Mouse (Mus musculus): ENCODE results near the gene Slc39a1. TPM values are rescaled to one million over a fixed set of nuclear protein-coding genes. Genes with fewer than 3 reads are reported as not detected.
"Not testable (repeated sequence)": the region's sequence is repeated elsewhere in the genome, so short reads cannot be mapped to it uniquely, and the experiment has no call there.

The Slc39a1 gene
- polyA plus RNA-seq, 1 experiment from 2014 or later = 63.5 TPM

DNA sequence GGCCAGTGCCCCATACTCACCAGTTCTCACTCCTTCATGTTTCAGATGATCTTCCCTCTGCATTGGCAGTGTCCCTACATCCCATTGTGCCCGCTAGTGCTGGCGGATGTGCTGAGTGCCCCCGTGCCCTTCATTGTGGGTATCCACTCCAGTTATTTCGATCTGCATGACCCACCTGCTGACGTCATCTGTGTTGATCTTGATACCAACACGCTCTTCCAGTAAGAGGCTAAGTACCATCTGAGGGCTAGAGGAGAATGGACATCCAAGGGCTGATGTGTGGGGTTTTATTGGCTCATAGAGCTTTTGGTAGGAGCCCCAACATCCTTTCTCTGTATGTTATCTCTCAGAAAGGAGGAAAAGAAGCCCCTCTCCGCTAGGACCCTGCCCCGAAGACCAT, 22.8 kb downstream of the Slc39a1 start:
- no peak overlapping the region for H3K4me3 ChIP-seq
- no peaks in the 10 kb centered on the region for H3K27me3 ChIP-seq
- H3K36me3 ChIP-seq = peaks cover 29% of the 10 kb centered on the region; the same call in 1 of the 2 replicates
- WGBS = 93% methylated on average over 8 of the region's 8 CpGs
- no peak overlapping the region for H3K9ac ChIP-seq
- H3K27ac ChIP-seq = no peak overlapping the region
- no peak overlapping the region for H3K4me2 ChIP-seq (replicated peaks)
- H3K4me1 ChIP-seq = peaks cover 13% of the 10 kb centered on the region
- no peaks in the 10 kb centered on the region for H3K9me3 ChIP-seq
- no peak for ATAC-seq (ENCODE audit: insufficient number of reproducible peaks, insufficient read depth, low FRiP score, low TSS enrichment)

DNA sequence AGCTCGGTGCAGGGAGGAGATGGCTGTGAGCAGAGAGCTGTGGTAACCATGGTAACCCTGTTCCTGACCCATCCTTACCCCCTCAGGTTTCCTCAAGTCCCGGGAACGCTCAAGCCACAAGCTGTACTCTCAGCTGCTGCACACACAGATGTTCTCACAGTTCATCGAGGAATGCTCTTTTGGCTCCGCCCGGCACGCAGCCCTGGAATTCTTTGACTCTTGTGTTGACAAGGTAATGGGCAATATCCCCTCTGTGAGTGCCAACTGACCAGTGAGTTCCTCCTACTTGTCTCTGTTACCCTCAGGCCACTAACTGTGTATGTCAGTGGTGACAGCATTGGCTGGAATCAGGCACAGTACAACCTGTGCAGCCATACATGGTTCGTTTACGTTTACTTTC, 24.2 kb downstream of the Slc39a1 start:
- no peak overlapping the region for H3K4me3 ChIP-seq
- 64% methylated on average over 9 of the region's 9 CpGs for WGBS
- no peak overlapping the region for H3K27ac ChIP-seq
- peaks cover 36% of the 10 kb centered on the region; the same call in 1 of the 2 replicates for H3K36me3 ChIP-seq
- no peak overlapping the region for H3K4me2 ChIP-seq (replicated peaks)
- no peak overlapping the region for H3K9ac ChIP-seq
- no peaks in the 10 kb centered on the region for H3K27me3 ChIP-seq
- no peaks in the 10 kb centered on the region for H3K4me1 ChIP-seq
- ATAC-seq (ENCODE audit: insufficient number of reproducible peaks, insufficient read depth, low FRiP score, low TSS enrichment) = no peak
- H3K9me3 ChIP-seq = no peaks in the 10 kb centered on the region

DNA sequence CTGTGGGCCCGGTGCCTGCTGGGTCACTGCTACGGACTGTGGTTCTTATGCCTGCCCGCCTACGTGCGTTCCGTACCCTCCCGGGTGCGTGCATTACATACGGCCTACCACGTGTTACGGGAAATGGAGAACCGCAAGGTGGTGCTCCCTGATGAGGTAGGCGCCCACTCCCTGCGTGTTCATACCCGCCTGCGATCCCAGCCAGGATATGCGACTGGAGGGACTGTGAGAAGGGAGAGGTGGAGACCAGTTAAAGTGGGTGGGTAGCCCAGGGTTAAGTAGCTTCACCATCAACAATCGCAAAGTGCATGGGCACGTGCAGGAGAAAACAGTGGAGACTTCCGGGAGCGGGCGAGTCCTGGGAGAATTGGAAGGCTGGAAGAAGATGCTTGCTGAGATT, 25.9 kb downstream of the Slc39a1 start:
- Histone ChIP-seq H3K36me3 (peaks cover 49% of the 10 kb centered on the region), H3K27ac (no peak overlapping the region)
- no peak for ATAC-seq (ENCODE audit: insufficient number of reproducible peaks, insufficient read depth, low FRiP score, low TSS enrichment)

DNA sequence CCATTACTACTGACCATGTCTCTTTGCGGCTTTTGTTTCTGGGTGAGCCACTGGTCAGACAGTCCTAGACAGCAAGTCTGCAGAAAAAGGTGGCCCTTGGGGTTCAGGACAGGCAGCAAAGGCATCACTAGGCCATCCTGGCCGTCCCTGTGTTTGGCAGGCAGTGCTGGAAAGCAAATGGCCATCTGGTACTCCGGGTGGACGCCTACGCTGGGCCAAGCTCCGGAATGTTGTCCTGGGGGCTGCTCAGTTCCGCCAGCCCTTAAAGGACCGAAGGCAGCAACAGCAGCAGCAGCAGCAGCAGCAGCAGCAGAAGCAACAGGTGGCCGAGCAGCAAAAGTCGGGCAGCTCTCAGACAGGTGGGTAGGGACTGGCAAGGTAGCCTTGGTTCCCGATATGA, 27.3 kb downstream of the Slc39a1 start:
- Histone ChIP-seq H3K4me3 (no peak overlapping the region), H3K4me1 (no peaks in the 10 kb centered on the region), H3K9ac (no peak overlapping the region), H3K27me3 (no peaks in the 10 kb centered on the region), H3K9me3 (no peaks in the 10 kb centered on the region), H3K4me2 (replicated peaks) (no peak overlapping the region), H3K36me3 (peaks cover 63% of the 10 kb centered on the region), H3K27ac (no peak overlapping the region)
- WGBS = 92% methylated on average over 11 of the region's 11 CpGs
- no peak for ATAC-seq (ENCODE audit: insufficient number of reproducible peaks, insufficient read depth, low FRiP score, low TSS enrichment)

More for the DNA sequence above, 25.9 kb downstream of the Slc39a1 start:
- no peaks in the 10 kb centered on the region for H3K9me3 ChIP-seq
- no peak overlapping the region for H3K4me3 ChIP-seq
- WGBS = 92% methylated on average over 22 of the region's 22 CpGs
- no peaks in the 10 kb centered on the region for H3K4me1 ChIP-seq
- no peak overlapping the region for H3K9ac ChIP-seq
- H3K4me2 ChIP-seq (replicated peaks) = no peak overlapping the region
- no peaks in the 10 kb centered on the region for H3K27me3 ChIP-seq

DNA sequence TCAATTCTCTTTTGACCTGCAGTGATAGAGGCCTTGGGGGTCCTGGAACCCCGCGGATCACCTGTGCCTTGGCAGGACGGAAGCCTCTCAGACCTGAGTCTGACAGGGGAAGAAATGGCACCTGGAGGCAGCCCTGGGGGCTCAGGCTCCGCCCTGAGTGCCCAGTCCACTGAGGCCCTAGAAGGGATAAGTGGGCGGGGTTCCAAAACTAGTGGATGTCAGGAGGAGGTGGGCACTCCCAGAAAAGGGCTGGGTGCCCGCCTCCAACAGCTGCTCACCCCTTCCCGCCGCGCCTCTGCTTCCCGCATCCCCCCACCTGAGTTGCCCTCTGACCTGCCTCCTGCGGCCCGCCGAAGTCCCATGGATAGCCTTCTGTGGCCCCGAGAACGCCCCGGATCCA, 28.9 kb downstream of the Slc39a1 start:
- H3K4me1 ChIP-seq = no peaks in the 10 kb centered on the region
- 41% methylated on average over 16 of the region's 16 CpGs for WGBS
- no peaks in the 10 kb centered on the region for H3K9me3 ChIP-seq
- H3K4me2 ChIP-seq (replicated peaks) = no peak overlapping the region
- no peak overlapping the region for H3K4me3 ChIP-seq
- no peaks in the 10 kb centered on the region for H3K27me3 ChIP-seq
- no peak overlapping the region for H3K9ac ChIP-seq
- H3K27ac ChIP-seq = no peak overlapping the region
- H3K36me3 ChIP-seq = peaks cover 63% of the 10 kb centered on the region
- no peak for ATAC-seq (ENCODE audit: insufficient number of reproducible peaks, insufficient read depth, low FRiP score, low TSS enrichment)

DNA sequence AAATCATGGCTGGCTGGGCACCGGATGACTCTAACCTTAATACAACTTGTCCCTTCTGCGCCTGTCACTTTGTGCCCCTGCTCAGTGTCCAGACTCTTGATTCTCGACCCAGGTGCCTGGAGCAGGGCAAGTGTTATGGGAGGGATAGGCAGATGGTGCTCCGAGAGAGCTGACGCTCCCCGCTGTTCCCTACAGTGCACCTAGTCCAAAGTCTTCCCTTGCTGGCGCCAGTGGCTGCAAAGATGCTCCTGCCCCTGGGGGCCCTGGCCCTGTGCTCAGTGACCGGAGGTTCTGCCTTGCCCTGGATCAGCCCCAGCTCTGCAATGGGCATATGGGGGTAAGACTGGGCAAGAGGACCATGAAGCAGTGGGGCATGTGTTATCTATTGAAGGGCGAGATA, 29.8 kb downstream of the Slc39a1 start:
- Histone ChIP-seq H3K4me2 (replicated peaks) (no peak overlapping the region), H3K27ac (no peak overlapping the region), H3K4me1 (no peaks in the 10 kb centered on the region), H3K36me3 (peaks cover 56% of the 10 kb centered on the region), H3K9me3 (no peaks in the 10 kb centered on the region), H3K27me3 (no peaks in the 10 kb centered on the region), H3K4me3 (no peak overlapping the region), H3K9ac (no peak overlapping the region)
- ATAC-seq (ENCODE audit: insufficient number of reproducible peaks, insufficient read depth, low FRiP score, low TSS enrichment) = no peak
- WGBS = 93% methylated on average over 9 of the region's 9 CpGs

DNA sequence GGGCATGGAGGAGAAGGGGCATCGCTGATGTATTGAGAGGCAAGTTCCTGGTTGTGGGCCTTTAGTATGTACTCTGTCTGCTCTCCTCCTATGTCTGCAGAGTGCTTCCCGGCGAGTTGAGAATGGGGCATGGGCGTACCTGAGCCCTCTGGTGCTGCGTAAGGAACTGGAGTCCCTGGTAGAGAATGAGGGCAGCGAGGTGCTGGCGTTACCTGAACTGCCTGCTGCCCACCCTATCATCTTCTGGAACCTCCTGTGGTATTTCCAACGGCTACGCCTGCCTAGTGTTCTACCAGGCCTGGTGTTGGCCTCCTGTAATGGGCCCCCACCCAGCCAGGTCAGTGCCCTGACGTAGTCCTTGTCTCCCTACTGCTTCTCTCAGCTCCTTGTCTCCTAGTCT, 30.2 kb downstream of the Slc39a1 start:
- ATAC-seq (ENCODE audit: insufficient number of reproducible peaks, insufficient read depth, low FRiP score, low TSS enrichment) = no peak
- Histone ChIP-seq H3K4me3 (no peak overlapping the region), H3K27me3 (no peaks in the 10 kb centered on the region), H3K27ac (no peak overlapping the region), H3K4me1 (no peaks in the 10 kb centered on the region), H3K9me3 (no peaks in the 10 kb centered on the region), H3K36me3 (peaks cover 55% of the 10 kb centered on the region), H3K9ac (no peak overlapping the region), H3K4me2 (replicated peaks) (no peak overlapping the region)
- WGBS = 93% methylated on average over 10 of the region's 10 CpGs

DNA sequence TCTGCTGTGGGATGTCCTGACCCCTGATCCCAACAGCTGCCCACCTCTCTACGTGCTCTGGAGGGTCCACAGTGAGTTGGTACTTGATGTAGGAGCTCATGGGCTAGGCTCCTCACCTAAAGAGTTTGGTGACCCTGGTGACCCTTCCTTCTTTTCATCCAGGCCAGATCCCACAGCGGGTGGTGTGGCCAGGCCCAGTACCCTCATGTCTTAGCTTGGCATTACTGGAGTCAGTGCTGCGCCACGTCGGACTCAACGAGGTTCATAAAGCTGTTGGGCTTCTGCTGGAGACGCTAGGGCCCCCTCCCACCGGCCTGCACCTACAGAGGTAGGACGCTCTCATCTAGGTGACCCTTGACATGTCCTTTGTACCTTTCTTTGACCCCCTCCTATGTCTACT, 31.2 kb downstream of the Slc39a1 start:
- Histone ChIP-seq H3K4me2 (replicated peaks) (no peak overlapping the region), H3K36me3 (peaks cover 49% of the 10 kb centered on the region), H3K9ac (no peak overlapping the region), H3K4me3 (no peak overlapping the region), H3K9me3 (no peaks in the 10 kb centered on the region), H3K4me1 (no peaks in the 10 kb centered on the region), H3K27ac (no peak overlapping the region), H3K27me3 (no peaks in the 10 kb centered on the region)
- WGBS = 92% methylated on average over 9 of the region's 9 CpGs
- ATAC-seq (ENCODE audit: insufficient number of reproducible peaks, insufficient read depth, low FRiP score, low TSS enrichment) = no peak

DNA sequence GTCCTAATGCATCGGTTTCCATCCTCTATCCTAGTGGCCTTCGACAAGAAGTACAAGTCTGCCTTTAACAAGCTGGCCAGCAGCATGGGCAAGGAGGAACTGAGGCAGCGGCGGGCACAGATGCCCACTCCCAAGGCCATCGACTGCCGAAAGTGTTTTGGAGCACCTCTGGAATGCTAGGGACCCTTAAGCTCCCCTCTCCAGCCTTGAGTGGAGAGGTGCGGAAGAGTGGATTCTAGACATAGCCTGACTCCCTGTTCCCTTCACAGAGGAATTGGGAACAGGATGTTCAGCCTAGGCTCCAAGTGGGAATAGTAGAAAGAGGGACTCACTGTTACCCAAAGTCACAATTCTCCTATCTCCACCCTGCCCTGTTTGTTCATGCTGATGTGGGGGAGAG, 31.8 kb downstream of the Slc39a1 start:
- H3K9ac ChIP-seq = no peak overlapping the region
- WGBS = 94% methylated on average over 7 of the region's 7 CpGs
- H3K36me3 ChIP-seq = peaks cover 48% of the 10 kb centered on the region
- H3K4me3 ChIP-seq = no peak overlapping the region
- no peak overlapping the region for H3K27ac ChIP-seq
- H3K9me3 ChIP-seq = no peaks in the 10 kb centered on the region
- no peaks in the 10 kb centered on the region for H3K27me3 ChIP-seq
- no peak for ATAC-seq (ENCODE audit: insufficient number of reproducible peaks, insufficient read depth, low FRiP score, low TSS enrichment)
- H3K4me1 ChIP-seq = no peaks in the 10 kb centered on the region
- no peak overlapping the region for H3K4me2 ChIP-seq (replicated peaks)

DNA sequence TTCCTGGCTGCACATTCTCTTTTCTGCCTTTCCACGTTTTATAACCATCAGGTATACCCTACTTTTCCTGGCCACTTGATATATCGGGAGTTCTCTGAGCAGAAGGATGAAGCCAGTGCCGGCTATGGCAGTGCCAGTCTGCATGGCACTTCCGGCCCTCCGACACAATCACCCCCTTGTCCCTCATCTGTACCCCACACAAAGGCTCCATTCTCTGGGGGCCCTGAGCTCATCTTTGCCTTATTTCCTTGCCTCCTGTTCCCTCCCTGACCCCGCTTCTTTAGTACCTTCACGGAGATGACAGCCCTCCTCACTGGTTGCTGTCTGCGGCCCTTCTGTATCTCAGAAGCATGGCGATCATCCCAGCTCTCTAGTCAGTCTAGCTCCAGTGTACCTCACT, 32.7 kb downstream of the Slc39a1 start:
- Histone ChIP-seq H3K9me3 (no peaks in the 10 kb centered on the region), H3K4me3 (no peak overlapping the region), H3K27me3 (no peaks in the 10 kb centered on the region), H3K4me2 (replicated peaks) (no peak overlapping the region), H3K4me1 (no peaks in the 10 kb centered on the region), H3K9ac (no peak overlapping the region), H3K36me3 (peaks cover 42% of the 10 kb centered on the region), H3K27ac (no peak overlapping the region)
- 62% methylated on average over 9 of the region's 9 CpGs for WGBS
- no peak for ATAC-seq (ENCODE audit: insufficient number of reproducible peaks, insufficient read depth, low FRiP score, low TSS enrichment)

DNA sequence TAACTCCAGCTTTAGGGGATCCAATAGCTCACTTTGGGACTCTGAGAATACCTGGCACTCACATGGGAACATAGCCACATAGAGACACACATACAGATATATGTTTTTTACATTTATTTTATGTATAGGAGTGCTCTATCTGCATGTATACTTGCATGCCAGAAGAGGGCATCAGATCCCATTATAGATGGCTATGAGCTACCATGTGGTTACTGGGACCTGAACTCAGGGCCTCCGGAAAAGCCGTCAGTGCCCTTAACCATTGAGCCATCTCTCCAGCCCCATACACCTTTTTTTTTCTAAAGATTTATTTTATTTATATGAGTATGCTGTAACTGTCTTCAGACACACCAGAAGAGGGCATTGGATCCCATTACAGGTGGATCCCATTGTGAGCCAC, 36.2 kb downstream of the Slc39a1 start:
- Histone ChIP-seq H3K27ac (no peak overlapping the region), H3K4me1 (no peaks in the 10 kb centered on the region), H3K27me3 (no peaks in the 10 kb centered on the region), H3K9me3 (no peaks in the 10 kb centered on the region), H3K4me2 (replicated peaks) (no peak overlapping the region), H3K9ac (no peak overlapping the region), H3K36me3 (peaks cover 19% of the 10 kb centered on the region), H3K4me3 (no peak overlapping the region)
- whole genome bisulfite sequencing = 91% methylated on average over 2 of the region's 2 CpGs
- no peak for ATAC-seq (ENCODE audit: insufficient number of reproducible peaks, insufficient read depth, low FRiP score, low TSS enrichment)

DNA sequence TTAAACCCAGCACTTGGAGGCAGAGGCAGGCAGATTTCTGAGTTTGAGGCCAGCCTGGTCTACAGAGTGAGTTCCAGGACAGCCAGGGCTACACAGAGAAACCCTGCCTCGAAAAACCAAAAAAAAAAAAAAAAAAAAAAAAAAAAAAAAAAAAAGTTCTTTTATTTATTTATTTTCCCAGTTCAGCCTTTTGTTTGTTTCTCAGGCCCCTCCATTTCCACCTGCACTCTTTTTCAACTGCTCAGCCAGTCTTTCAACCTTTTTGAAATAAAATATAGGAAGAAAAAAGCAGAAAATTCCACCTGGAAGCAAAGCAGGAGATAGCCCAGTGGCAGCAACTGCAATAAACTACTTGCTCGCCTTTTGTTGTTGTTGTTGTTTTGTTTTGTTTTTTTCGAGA, 41.4 kb downstream of the Slc39a1 start:
- not testable (repeated sequence) for ATAC-seq (ENCODE audit: insufficient number of reproducible peaks, insufficient read depth, low FRiP score, low TSS enrichment); H3K4me1 ChIP-seq; H3K27me3 ChIP-seq; H3K4me3 ChIP-seq; H3K9ac ChIP-seq; H3K4me2 ChIP-seq (replicated peaks); H3K36me3 ChIP-seq; H3K27ac ChIP-seq; H3K9me3 ChIP-seq
- WGBS = 66% methylated on average over 3 of the region's 3 CpGs

DNA sequence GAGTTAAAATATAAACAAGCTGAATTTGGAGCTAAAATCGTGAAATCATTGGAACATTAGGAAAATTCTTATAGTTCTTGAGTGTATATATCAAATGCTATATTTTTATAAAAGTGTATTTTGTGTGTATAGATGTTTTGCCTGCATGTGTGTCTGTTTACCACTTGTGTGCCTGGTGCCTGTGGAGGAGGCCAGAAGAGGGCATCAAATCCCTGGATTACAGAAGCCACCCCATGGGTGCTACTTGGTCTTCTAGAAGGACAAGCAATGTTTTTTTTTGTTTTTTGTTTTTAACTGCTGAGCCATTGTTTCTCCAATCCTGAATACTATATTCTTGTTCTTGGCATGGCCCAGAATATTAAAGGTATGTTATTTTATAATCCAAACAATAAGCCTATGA, 42.6 kb downstream of the Slc39a1 start:
- 81% methylated on average over 1 of the region's 1 CpGs for WGBS
- H3K27me3 ChIP-seq = no peaks in the 10 kb centered on the region
- no peaks in the 10 kb centered on the region for H3K9me3 ChIP-seq
- no peak overlapping the region for H3K9ac ChIP-seq
- H3K27ac ChIP-seq = no peak overlapping the region
- H3K4me3 ChIP-seq = no peak overlapping the region
- ATAC-seq (ENCODE audit: insufficient number of reproducible peaks, insufficient read depth, low FRiP score, low TSS enrichment) = no peak
- no peaks in the 10 kb centered on the region for H3K36me3 ChIP-seq
- no peak overlapping the region for H3K4me2 ChIP-seq (replicated peaks)
- peaks cover 11% of the 10 kb centered on the region for H3K4me1 ChIP-seq

Data from embryonic facial prominence, embryonic 12.5 days (tissue).